Mouse (Mus musculus): Measurements from ENCODE around the gene Pcsk6. TPM values are rescaled to one million over a fixed set of nuclear protein-coding genes. Genes with fewer than 3 reads are reported as not detected.
"Not testable (repeated sequence)": the region's sequence is repeated elsewhere in the genome, so short reads cannot be mapped to it uniquely, and the experiment has no call there.

Gene Pcsk6
- polyA plus RNA-seq, 1 experiment = 11.3 TPM

GRCm38 (mm10) chr7:65929398-65929797 is 67.9 kb downstream of the Pcsk6 start:
- 33% methylated on average over 5 of the region's 5 CpGs for WGBS

GRCm38 (mm10) chr7:65930478-65930877 is 68.9 kb downstream of the Pcsk6 start:
- H3K4me3 ChIP-seq (replicated peaks; ENCODE audit: extremely low read depth, low read depth, low read length) = no peak overlapping the region
- DNase-seq = no peak
- H3K4me1 ChIP-seq (ENCODE audit: control insufficient read depth, insufficient read depth, low read length) = no peaks in the 10 kb centered on the region
- TF ChIP-seq POLR2A (IDR thresholded peaks at IDR 0.05; ENCODE audit: borderline replicate concordance, extremely low read depth, low read depth, low read length) = no peak
- no peak for TF ChIP-seq CTCF (IDR thresholded peaks at IDR 0.05; ENCODE audit: insufficient read depth, low read length)
- WGBS = 56% methylated on average over 11 of the region's 11 CpGs

More at GRCm38 (mm10) chr7:65929398-65929797, 67.9 kb downstream of the Pcsk6 start:
- no peak for TF ChIP-seq CTCF (IDR thresholded peaks at IDR 0.05; ENCODE audit: insufficient read depth, low read length)
- TF ChIP-seq POLR2A (IDR thresholded peaks at IDR 0.05; ENCODE audit: borderline replicate concordance, extremely low read depth, low read depth, low read length) = no peak
- DNase-seq = no peak
- no peaks in the 10 kb centered on the region for H3K4me1 ChIP-seq (ENCODE audit: control insufficient read depth, insufficient read depth, low read length)
- H3K4me3 ChIP-seq (replicated peaks; ENCODE audit: extremely low read depth, low read depth, low read length) = no peak overlapping the region

- H3K4me1 ChIP-seq (ENCODE audit: control insufficient read depth, insufficient read depth, low read length); H3K4me3 ChIP-seq (replicated peaks; ENCODE audit: extremely low read depth, low read depth, low read length); DNase-seq: not testable (repeated sequence)
- 62% methylated on average over 3 of the region's 3 CpGs for WGBS
Measured at GRCm38 (mm10) chr7:65934238-65934970, 72.9 kb downstream of the Pcsk6 start.

- 11% methylated on average over 1 of the region's 1 CpGs for WGBS
- no peak for DNase-seq
- no peak overlapping the region for H3K4me3 ChIP-seq (replicated peaks; ENCODE audit: extremely low read depth, low read depth, low read length)
- no peaks in the 10 kb centered on the region for H3K4me1 ChIP-seq (ENCODE audit: control insufficient read depth, insufficient read depth, low read length)
- no peak for TF ChIP-seq POLR2A (IDR thresholded peaks at IDR 0.05; ENCODE audit: borderline replicate concordance, extremely low read depth, low read depth, low read length)
- no peak for TF ChIP-seq CTCF (IDR thresholded peaks at IDR 0.05; ENCODE audit: insufficient read depth, low read length)
Measured at GRCm38 (mm10) chr7:65935211-65935610, 73.7 kb downstream of the Pcsk6 start.

- H3K4me3 ChIP-seq (replicated peaks; ENCODE audit: extremely low read depth, low read depth, low read length) = no peak overlapping the region
- no peak for DNase-seq
- no peaks in the 10 kb centered on the region for H3K4me1 ChIP-seq (ENCODE audit: control insufficient read depth, insufficient read depth, low read length)
- TF ChIP-seq CTCF (IDR thresholded peaks at IDR 0.05; ENCODE audit: insufficient read depth, low read length) = no peak
- TF ChIP-seq POLR2A (IDR thresholded peaks at IDR 0.05; ENCODE audit: borderline replicate concordance, extremely low read depth, low read depth, low read length) = no peak
- 46% methylated on average over 7 of the region's 7 CpGs for whole genome bisulfite sequencing
Measured at GRCm38 (mm10) chr7:65940988-65941387, 79.5 kb downstream of the Pcsk6 start.

- TF ChIP-seq CTCF (IDR thresholded peaks at IDR 0.05; ENCODE audit: insufficient read depth, low read length) (no peak), POLR2A (IDR thresholded peaks at IDR 0.05; ENCODE audit: borderline replicate concordance, extremely low read depth, low read depth, low read length) (no peak)
- no peaks in the 10 kb centered on the region for H3K4me1 ChIP-seq (ENCODE audit: control insufficient read depth, insufficient read depth, low read length)
- H3K4me3 ChIP-seq (replicated peaks; ENCODE audit: extremely low read depth, low read depth, low read length) = no peak overlapping the region
- 74% methylated on average over 8 of the region's 8 CpGs for WGBS
- DNase-seq = no peak
Measured at GRCm38 (mm10) chr7:65945342-65945993, 83.9 kb downstream of the Pcsk6 start.

- Histone ChIP-seq H3K4me1 (ENCODE audit: control insufficient read depth, insufficient read depth, low read length) (no peaks in the 10 kb centered on the region), H3K4me3 (replicated peaks; ENCODE audit: extremely low read depth, low read depth, low read length) (no peak overlapping the region)
- no peak for DNase-seq
- WGBS = 82% methylated on average over 7 of the region's 7 CpGs
- TF ChIP-seq POLR2A (IDR thresholded peaks at IDR 0.05; ENCODE audit: borderline replicate concordance, extremely low read depth, low read depth, low read length) (no peak), CTCF (IDR thresholded peaks at IDR 0.05; ENCODE audit: insufficient read depth, low read length) (no peak)
Measured at GRCm38 (mm10) chr7:65946397-65946796, 84.9 kb downstream of the Pcsk6 start.

GRCm38 (mm10) chr7:65948891-65949290 is 87.4 kb downstream of the Pcsk6 start:
- Histone ChIP-seq H3K4me3 (replicated peaks; ENCODE audit: extremely low read depth, low read depth, low read length) (no peak overlapping the region), H3K4me1 (ENCODE audit: control insufficient read depth, insufficient read depth, low read length) (no peaks in the 10 kb centered on the region)
- TF ChIP-seq POLR2A (IDR thresholded peaks at IDR 0.05; ENCODE audit: borderline replicate concordance, extremely low read depth, low read depth, low read length) (no peak), CTCF (IDR thresholded peaks at IDR 0.05; ENCODE audit: insufficient read depth, low read length) (no peak)
- WGBS = 94% methylated on average over 11 of the region's 11 CpGs
- DNase-seq = no peak

- WGBS = 52% methylated on average over 4 of the region's 4 CpGs
- DNase-seq = no peak
- no peak overlapping the region for H3K4me3 ChIP-seq (replicated peaks; ENCODE audit: extremely low read depth, low read depth, low read length)
- no peaks in the 10 kb centered on the region for H3K4me1 ChIP-seq (ENCODE audit: control insufficient read depth, insufficient read depth, low read length)
- no peak for TF ChIP-seq POLR2A (IDR thresholded peaks at IDR 0.05; ENCODE audit: borderline replicate concordance, extremely low read depth, low read depth, low read length)
- TF ChIP-seq CTCF (IDR thresholded peaks at IDR 0.05; ENCODE audit: insufficient read depth, low read length) = no peak
Measured at GRCm38 (mm10) chr7:65954583-65954982, 93.0 kb downstream of the Pcsk6 start.
